Mouse (Mus musculus) ES-E14 (cell line): ENCODE measurements around the gene Slamf9.

Experiments
- CHD2 ChIP-seq: IDR thresholded peaks from 2 replicates; pipeline ENCODE4 v1.6.1; 2014; ENCODE audit warnings: mild to moderate bottlenecking, low read depth, low read length, inconsistent platforms
- HCFC1 ChIP-seq: IDR thresholded peaks from 2 replicates; pipeline ENCODE4 v1.6.1; 2012; ENCODE audit warnings: low read length, inconsistent platforms, borderline replicate concordance; ENCODE audit not compliant: insufficient read depth
- MAFK ChIP-seq: IDR thresholded peaks from 2 replicates; pipeline ENCODE4 v1.6.1; 2014; ENCODE audit warnings: mild to moderate bottlenecking, low read depth, low read length, inconsistent platforms; ENCODE audit not compliant: insufficient read depth
- ZC3H11A ChIP-seq: IDR thresholded peaks from 2 replicates; pipeline ENCODE4 v1.6.1; 2012; ENCODE audit warnings: low read depth, mild to moderate bottlenecking, inconsistent platforms, low read length, borderline replicate concordance
- ZNF384 ChIP-seq: IDR thresholded peaks from 2 replicates; pipeline ENCODE4 v1.6.1; 2012; ENCODE audit warnings: low read depth, low read length, inconsistent platforms

GRCm38 (mm10) chr1:172478020-172478419 lies 2.9 kb downstream of the Slamf9 start:
- no peak for TF ChIP-seq MAFK
- no peak for TF ChIP-seq HCFC1
- no peak for TF ChIP-seq ZC3H11A
- TF ChIP-seq CHD2: no peak
- TF ChIP-seq ZNF384: no peak
